Mouse (Mus musculus) midbrain, embryonic 15.5 days (tissue): ENCODE measurements around the gene Fam160a1. TPM values are rescaled to one million over a fixed set of nuclear protein-coding genes. Genes with fewer than 3 reads are reported as not detected.

Experiments
- ATAC-seq: fragments of 200-750 bp; cut with Nextera tagmentation; replicated peaks from 2 replicates; pipeline ENCODE4 v1.8.0; 2017; ENCODE audit warnings: moderate TSS enrichment
- H3K27ac ChIP-seq: fragments of 300-500 bp; sonication (generic); 2 replicates; pipeline ENCODE4 v1.5.1; 2015; ENCODE audit warnings: mild to moderate bottlenecking, inconsistent platforms
- H3K27me3 ChIP-seq: fragments of 300-500 bp; sonication (generic); replicated peaks from 2 replicates; pipeline ENCODE4 v1.6.1; 2015; ENCODE audit warnings: inconsistent platforms
- H3K36me3 ChIP-seq: fragments of 300-500 bp; sonication (generic); replicated peaks from 2 replicates; pipeline ENCODE4 v1.6.1; 2015; ENCODE audit warnings: inconsistent platforms
- H3K4me1 ChIP-seq: fragments of 300-500 bp; sonication (generic); 2 replicates; pipeline ENCODE4 v1.6.1; 2015; ENCODE audit warnings: inconsistent platforms
- H3K4me2 ChIP-seq: fragments of 300-500 bp; sonication (generic); 2 replicates; pipeline ENCODE4 v1.6.1; 2015; ENCODE audit warnings: inconsistent platforms, mild to moderate bottlenecking, moderate library complexity
- H3K4me3 ChIP-seq: fragments of 300-500 bp; sonication (generic); 2 replicates; pipeline ENCODE4 v1.5.1; 2015; ENCODE audit warnings: mild to moderate bottlenecking, inconsistent platforms
- H3K9ac ChIP-seq: fragments of 300-500 bp; sonication (generic); 2 replicates; pipeline ENCODE4 v1.6.1; 2015; ENCODE audit warnings: mild to moderate bottlenecking, inconsistent platforms
- H3K9me3 ChIP-seq: fragments of 300-500 bp; sonication (generic); 2 replicates; pipeline ENCODE4 v1.6.1; 2016; ENCODE audit warnings: inconsistent platforms
- WGBS: fragments of 180-500 bp; shearing (Covaris S2); methylation state at CpG from one replicate; pipeline ENCODE4 v1.1.7; 2015; ENCODE audit warnings: mixed read lengths; 5-methylcytosine and 5-hydroxymethylcytosine counted together
- polyA plus RNA-seq: library from polyadenylated mRNA; unstranded; fragments of >200 nt; fragmentation: Nextera tagmentation; extraction: Ambion mirVana; gene quantifications from 2 replicates; pipeline ENCODE4 v1.2.1, GENCODE M21; 2015

The Fam160a1 gene
- polyA plus RNA-seq = 0.21 and 0.45 TPM in 2 replicates

- Histone ChIP-seq H3K4me2 (no peak within 1 kb of the TSS), H3K9ac (no peak within 1 kb of the TSS), H3K27ac (no peak within 1 kb of the TSS), H3K4me1 (0 out of 2 replicates have a peak, but pooled peaks cover 6% of the 10 kb centered on the region), H3K9me3 (no peaks in the 10 kb centered on the region), H3K27me3 (no peaks in the 10 kb centered on the region), H3K4me3 (no peak within 1 kb of the TSS), H3K36me3 (no peaks in the 10 kb centered on the region)
- 98% methylated on average over 2 of the region's 2 CpGs for WGBS
- no peak for ATAC-seq
Measured at GRCm38 (mm10) chr3:85817191-85817590, at the start of gene Fam160a1. Gene Fam160a1 (minus strand): TSS chr3:85817291.

DNA sequence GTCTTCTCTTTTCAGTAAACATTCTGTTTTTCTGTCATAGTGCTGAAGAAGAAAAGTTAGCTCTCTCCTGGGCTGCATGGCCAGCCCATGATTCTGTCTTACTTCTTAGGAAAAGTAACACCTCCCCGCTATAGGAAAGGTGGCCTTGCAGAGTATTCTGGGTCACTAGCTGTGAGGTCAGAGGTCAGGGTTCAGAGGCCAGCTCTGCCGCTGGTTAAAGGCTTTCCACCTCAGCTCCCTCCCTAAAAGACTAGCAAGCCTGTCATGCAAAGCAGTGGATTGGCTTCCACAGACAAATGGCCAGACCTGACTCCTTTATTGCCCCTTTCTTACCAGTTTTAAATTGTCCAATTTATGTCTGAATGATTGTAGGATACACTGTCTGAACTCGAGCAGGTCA, 46.9 kb upstream of the Fam160a1 start:
- WGBS = 19% methylated on average over 3 of the region's 3 CpGs
- Histone ChIP-seq H3K27me3 (no peaks in the 10 kb centered on the region), H3K4me2 (no peak overlapping the region), H3K27ac (no peak overlapping the region), H3K9ac (no peak overlapping the region), H3K4me3 (no peak overlapping the region), H3K36me3 (no peaks in the 10 kb centered on the region), H3K9me3 (no peaks in the 10 kb centered on the region), H3K4me1 (no peaks in the 10 kb centered on the region)
- ATAC-seq = no peak

DNA sequence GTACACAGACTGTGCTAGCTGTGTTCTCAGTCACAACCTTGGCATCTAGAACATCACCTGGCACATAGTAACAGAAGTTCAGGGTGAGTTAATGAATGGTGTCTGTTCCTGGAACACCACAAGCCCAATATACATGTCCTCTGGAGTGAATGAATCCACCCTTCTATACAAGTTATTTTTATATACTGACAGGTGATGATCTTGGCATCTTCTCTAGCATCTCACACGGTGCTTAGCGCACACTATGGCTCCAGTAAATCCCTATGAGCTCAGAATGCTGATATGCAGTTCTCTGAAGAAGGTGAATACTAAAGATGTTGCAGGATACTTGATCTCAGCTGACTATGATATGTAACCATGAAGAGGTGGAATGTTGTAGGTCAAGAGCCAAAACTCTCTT, 45.8 kb upstream of the Fam160a1 start:
- H3K4me1 ChIP-seq = no peaks in the 10 kb centered on the region
- no peak overlapping the region for H3K4me3 ChIP-seq
- H3K27ac ChIP-seq = no peak overlapping the region
- no peaks in the 10 kb centered on the region for H3K36me3 ChIP-seq
- no peak overlapping the region for H3K9ac ChIP-seq
- H3K9me3 ChIP-seq = no peaks in the 10 kb centered on the region
- no peak overlapping the region for H3K4me2 ChIP-seq
- 90% methylated on average over 2 of the region's 2 CpGs for WGBS
- ATAC-seq = no peak
- H3K27me3 ChIP-seq = no peaks in the 10 kb centered on the region

DNA sequence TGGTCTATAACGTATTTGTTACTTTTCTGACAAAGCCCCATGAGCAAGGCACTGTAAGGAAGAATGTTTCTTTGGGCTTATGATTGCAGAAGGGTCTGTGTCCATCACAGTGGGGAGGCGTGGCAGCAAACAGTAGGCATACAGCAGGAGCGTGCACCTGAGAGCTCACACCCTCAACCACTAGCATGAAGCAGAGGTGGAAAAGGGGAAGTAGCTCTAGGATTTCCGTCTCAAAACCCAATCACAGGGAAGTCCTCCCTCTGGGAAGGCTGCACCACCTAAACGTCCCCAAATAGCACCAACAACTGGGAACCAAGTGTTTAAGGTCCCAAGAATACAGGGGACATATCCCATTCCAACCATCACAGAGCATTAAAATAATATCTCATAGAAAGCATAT, 43.9 kb upstream of the Fam160a1 start:
- no peaks in the 10 kb centered on the region for H3K27me3 ChIP-seq
- H3K9ac ChIP-seq = no peak overlapping the region
- no peak overlapping the region for H3K4me2 ChIP-seq
- no peak for ATAC-seq
- WGBS = 90% methylated on average over 5 of the region's 5 CpGs
- no peaks in the 10 kb centered on the region for H3K36me3 ChIP-seq
- no peak overlapping the region for H3K4me3 ChIP-seq
- H3K9me3 ChIP-seq = no peaks in the 10 kb centered on the region
- H3K4me1 ChIP-seq = no peaks in the 10 kb centered on the region
- H3K27ac ChIP-seq = no peak overlapping the region

DNA sequence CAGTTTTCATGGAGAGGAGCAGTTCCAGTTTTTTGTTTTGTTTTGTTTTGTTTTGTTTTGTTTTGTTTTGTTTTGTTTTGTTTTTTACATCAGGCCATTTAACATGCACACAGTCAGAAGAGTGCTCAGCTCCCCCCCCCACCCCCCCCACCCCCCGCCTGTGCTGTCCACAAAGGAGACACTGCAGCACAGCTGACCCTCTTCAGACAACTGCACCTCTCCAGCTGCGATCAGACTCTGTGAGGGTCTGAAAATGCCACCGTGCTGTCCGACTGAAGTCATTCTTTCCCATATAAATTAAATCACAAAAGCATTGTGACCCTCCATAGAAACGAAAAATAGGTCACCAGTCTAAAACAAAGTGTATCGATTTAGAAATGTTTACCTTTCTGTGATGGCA, 42.2 kb upstream of the Fam160a1 start:
- no peaks in the 10 kb centered on the region for H3K36me3 ChIP-seq
- no peak overlapping the region for H3K9ac ChIP-seq
- H3K4me3 ChIP-seq = no peak overlapping the region
- H3K27me3 ChIP-seq = no peaks in the 10 kb centered on the region
- H3K27ac ChIP-seq = no peak overlapping the region
- no peaks in the 10 kb centered on the region for H3K9me3 ChIP-seq
- H3K4me1 ChIP-seq = no peaks in the 10 kb centered on the region
- ATAC-seq = no peak
- 64% methylated on average over 6 of the region's 6 CpGs for WGBS
- no peak overlapping the region for H3K4me2 ChIP-seq

DNA sequence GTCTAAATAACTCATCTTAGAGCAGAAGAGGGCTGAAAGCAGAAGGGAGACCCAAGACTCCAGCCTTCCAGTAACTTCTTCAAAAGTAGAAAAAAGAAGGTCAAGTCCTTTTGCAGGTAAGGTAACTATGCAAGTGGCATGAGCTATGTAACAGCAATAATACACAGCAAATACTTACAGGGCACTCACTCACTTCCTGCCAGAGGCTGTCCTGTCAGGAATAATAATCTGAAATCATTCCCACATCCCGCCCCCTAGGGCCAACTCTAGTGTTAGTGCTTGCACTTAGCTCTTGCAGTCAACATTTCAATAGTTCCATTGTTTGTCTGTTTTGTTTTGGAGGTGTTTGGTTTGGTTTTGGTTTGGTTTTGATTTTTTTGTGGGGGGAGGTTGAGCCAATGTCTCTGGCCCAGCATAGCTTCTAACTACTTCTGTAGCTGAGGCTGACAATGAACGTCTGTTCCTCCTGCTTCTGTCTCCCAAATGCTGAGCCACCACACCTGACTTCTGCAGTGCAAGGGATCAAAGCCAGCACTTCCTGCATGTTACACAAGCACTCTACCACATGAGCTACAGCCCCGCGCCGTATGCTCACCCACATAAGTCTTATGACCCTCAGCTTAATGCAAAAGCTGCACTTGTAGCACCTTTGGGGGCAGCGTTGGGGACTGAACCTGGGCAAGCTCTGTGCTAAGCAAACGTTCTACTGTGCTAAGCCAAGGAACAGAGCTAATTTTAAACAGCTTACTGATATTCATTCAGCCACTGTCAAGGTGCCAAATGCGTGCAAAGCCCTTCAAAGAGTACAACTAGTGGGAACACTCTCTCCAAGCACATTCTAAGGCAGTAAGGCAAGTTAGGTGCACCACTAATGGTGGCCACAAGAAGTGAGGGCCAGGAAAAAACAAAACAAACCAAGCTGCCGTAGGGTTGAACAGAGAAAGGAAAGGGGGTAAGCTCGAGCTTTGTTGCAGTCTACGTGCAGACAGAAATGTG, 41.3 kb upstream of the Fam160a1 start:
- Histone ChIP-seq H3K9me3 (no peaks in the 10 kb centered on the region), H3K9ac (no peak overlapping the region), H3K27me3 (no peaks in the 10 kb centered on the region), H3K4me3 (no peak overlapping the region), H3K4me1 (no peaks in the 10 kb centered on the region), H3K36me3 (no peaks in the 10 kb centered on the region), H3K4me2 (no peak overlapping the region), H3K27ac (no peak overlapping the region)
- 76% methylated on average over 11 of the region's 11 CpGs for WGBS
- ATAC-seq = no peak

GRCm38 (mm10) chr3:85857083-85857482, 40.0 kb upstream of the Fam160a1 start:
- no peak for ATAC-seq
- Histone ChIP-seq H3K27ac (no peak overlapping the region), H3K9ac (no peak overlapping the region), H3K9me3 (no peaks in the 10 kb centered on the region), H3K36me3 (no peaks in the 10 kb centered on the region), H3K4me2 (no peak overlapping the region), H3K27me3 (no peaks in the 10 kb centered on the region), H3K4me1 (no peaks in the 10 kb centered on the region), H3K4me3 (no peak overlapping the region)
- 19% methylated on average over 4 of the region's 4 CpGs for WGBS

GRCm38 (mm10) chr3:85855947-85856346, 38.9 kb upstream of the Fam160a1 start:
- Histone ChIP-seq H3K27me3 (no peaks in the 10 kb centered on the region), H3K27ac (no peak overlapping the region), H3K4me1 (no peaks in the 10 kb centered on the region), H3K9ac (no peak overlapping the region), H3K4me3 (no peak overlapping the region), H3K4me2 (no peak overlapping the region), H3K9me3 (no peaks in the 10 kb centered on the region), H3K36me3 (no peaks in the 10 kb centered on the region)
- 89% methylated on average over 5 of the region's 5 CpGs for WGBS
- ATAC-seq = no peak

- Histone ChIP-seq H3K27me3 (no peaks in the 10 kb centered on the region), H3K9me3 (no peaks in the 10 kb centered on the region), H3K36me3 (no peaks in the 10 kb centered on the region), H3K4me2 (no peak overlapping the region), H3K9ac (no peak overlapping the region), H3K27ac (no peak overlapping the region), H3K4me3 (no peak overlapping the region), H3K4me1 (no peaks in the 10 kb centered on the region)
- WGBS = 78% methylated on average over 3 of the region's 3 CpGs
- ATAC-seq = no peak
Measured at GRCm38 (mm10) chr3:85855043-85855442, 38.0 kb upstream of the Fam160a1 start.

GRCm38 (mm10) chr3:85854143-85854542, 37.1 kb upstream of the Fam160a1 start:
- Histone ChIP-seq H3K4me1 (no peaks in the 10 kb centered on the region), H3K9me3 (no peaks in the 10 kb centered on the region), H3K27me3 (no peaks in the 10 kb centered on the region), H3K27ac (no peak overlapping the region), H3K4me3 (no peak overlapping the region), H3K36me3 (no peaks in the 10 kb centered on the region), H3K9ac (no peak overlapping the region), H3K4me2 (no peak overlapping the region)
- ATAC-seq = no peak
- 52% methylated on average over 6 of the region's 6 CpGs for WGBS

DNA sequence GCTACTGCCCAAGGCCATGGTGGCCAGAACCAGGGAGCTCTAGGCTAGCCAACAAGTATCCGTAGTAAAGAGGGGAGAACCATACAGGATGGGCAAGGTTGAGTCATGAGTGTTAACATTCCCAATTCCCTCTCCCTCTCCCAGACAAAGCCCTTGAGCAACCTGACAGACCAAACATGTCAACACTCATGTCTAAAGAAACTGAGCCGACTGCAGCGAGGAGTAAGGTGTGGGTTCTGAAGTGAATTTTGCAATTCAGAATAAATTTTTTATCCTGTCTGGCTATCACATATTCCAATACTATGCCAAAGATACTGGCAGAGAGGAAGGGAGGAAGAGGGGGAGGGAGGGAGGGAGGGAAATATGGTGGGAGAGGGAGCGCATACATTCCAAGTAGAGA, 36.6 kb upstream of the Fam160a1 start:
- H3K9me3 ChIP-seq = no peaks in the 10 kb centered on the region
- ATAC-seq = no peak
- H3K4me2 ChIP-seq = no peak overlapping the region
- H3K4me1 ChIP-seq = no peaks in the 10 kb centered on the region
- H3K9ac ChIP-seq = no peak overlapping the region
- H3K36me3 ChIP-seq = no peaks in the 10 kb centered on the region
- H3K27me3 ChIP-seq = no peaks in the 10 kb centered on the region
- WGBS = 88% methylated on average over 4 of the region's 4 CpGs
- H3K27ac ChIP-seq = no peak overlapping the region
- H3K4me3 ChIP-seq = no peak overlapping the region

DNA sequence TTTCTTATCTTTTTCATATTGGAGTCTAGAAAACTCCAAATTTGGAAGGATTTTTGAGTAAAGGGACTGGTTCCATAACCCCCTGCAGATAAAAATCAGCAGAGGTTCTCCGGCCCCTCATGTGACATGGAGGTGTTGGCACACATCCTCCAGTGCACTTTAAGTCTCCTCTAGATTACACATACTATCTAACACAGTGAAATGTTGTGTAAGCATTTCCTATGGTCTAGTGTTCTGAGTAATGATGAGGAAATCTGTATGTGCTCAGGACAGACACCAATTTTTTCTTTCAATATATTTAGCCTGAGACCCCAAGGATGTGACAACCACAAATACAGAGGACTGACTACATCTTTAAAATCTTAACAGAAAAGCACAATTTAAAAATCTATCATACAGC, 33.0 kb upstream of the Fam160a1 start:
- no peaks in the 10 kb centered on the region for H3K36me3 ChIP-seq
- H3K27me3 ChIP-seq = no peaks in the 10 kb centered on the region
- no peak for ATAC-seq
- no peaks in the 10 kb centered on the region for H3K4me1 ChIP-seq
- no peak overlapping the region for H3K4me2 ChIP-seq
- H3K27ac ChIP-seq = no peak overlapping the region
- no peak overlapping the region for H3K4me3 ChIP-seq
- no peak overlapping the region for H3K9ac ChIP-seq
- 95% methylated on average over 1 of the region's 1 CpGs for WGBS
- H3K9me3 ChIP-seq = no peaks in the 10 kb centered on the region

- no peaks in the 10 kb centered on the region for H3K9me3 ChIP-seq
- H3K9ac ChIP-seq = no peak overlapping the region
- no peaks in the 10 kb centered on the region for H3K27me3 ChIP-seq
- H3K4me1 ChIP-seq = peaks cover 6% of the 10 kb centered on the region; the same call in 1 of the 2 replicates
- WGBS = 79% methylated on average over 1 of the region's 1 CpGs
- ATAC-seq = no peak
- no peak overlapping the region for H3K4me3 ChIP-seq
- H3K36me3 ChIP-seq = no peaks in the 10 kb centered on the region
- H3K27ac ChIP-seq = no peak overlapping the region
- H3K4me2 ChIP-seq = no peak overlapping the region
Measured at GRCm38 (mm10) chr3:85846316-85846715, 29.2 kb upstream of the Fam160a1 start.
